Mouse (Mus musculus): ENCODE measurements around the gene Sdc4.

DNA sequence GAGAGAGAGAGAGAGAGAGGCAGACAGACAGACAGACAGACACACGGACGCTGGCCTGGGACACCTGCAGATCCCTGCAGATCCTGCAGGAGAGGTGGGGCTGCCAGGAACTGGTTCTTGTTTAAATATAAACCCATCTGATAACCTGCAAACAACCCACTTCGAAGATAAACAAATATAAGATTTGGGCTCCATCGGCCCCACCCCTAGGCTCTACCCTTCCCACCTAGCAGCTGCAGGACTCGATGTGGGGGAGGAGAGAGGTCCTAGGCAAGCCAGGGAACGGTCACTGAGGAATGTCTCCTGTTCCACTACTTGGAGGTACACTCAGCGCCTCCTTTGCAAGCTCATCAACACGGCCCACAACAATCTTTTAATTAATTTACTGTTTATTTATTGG is 5.4 kb downstream of the Sdc4 start:
- TF ChIP-seq CTCF (conservative IDR thresholded peaks at IDR 0.05; ENCODE audit: low read length) (no peak), POU5F1 (IDR thresholded peaks at IDR 0.05; ENCODE audit: borderline replicate concordance, low read length) (no peak)
